ENCODE assay signal across 8 mouse cellular contexts in genomic region chr2:116065570-116066005, GRCm38 (mm10). TPM values are rescaled to one million over a fixed set of nuclear protein-coding genes. Genes with fewer than 3 reads are reported as not detected.
DNase-seq lines count a peak whose midpoint lies in the region; ATAC-seq and TF ChIP-seq lines count a peak whose summit lies in the region.

Meis2 (minus strand) TSS chr2:116065839.

- no peaks in the 10 kb centered on the region for H3K4me1 ChIP-seq in embryonic fibroblast, embryonic 13.5 days (ENCODE audit: control insufficient read depth, insufficient read depth, low read length)
- H3K4me1 ChIP-seq in heart, embryonic 13.5 days, result peaks cover 18% of the 10 kb centered on the region
- H3K4me1 ChIP-seq in liver, embryonic 12.5 days, result peaks cover 8% of the 10 kb centered on the region

- under 1% methylated on average over 25 of the region's 37 CpGs for WGBS in heart, embryonic 13.5 days
- under 1% methylated on average over 28 of the region's 37 CpGs for WGBS in liver, embryonic 12.5 days (ENCODE audit: insufficient replicate concordance)

- no peaks in the 10 kb centered on the region for H3K27me3 ChIP-seq in heart, embryonic 13.5 days (replicated peaks)
- H3K27me3 ChIP-seq in liver, embryonic 12.5 days (replicated peaks), result peaks cover 99% of the 10 kb centered on the region

- no peaks in the 10 kb centered on the region for H3K9me3 ChIP-seq in heart, embryonic 13.5 days
- H3K9me3 ChIP-seq in liver, embryonic 12.5 days (replicated peaks), result no peaks in the 10 kb centered on the region

- peak within 1 kb of the TSS; percentile 98 for H3K27ac ChIP-seq in embryonic fibroblast, embryonic 13.5 days (ENCODE audit: insufficient read depth, low read length)
- H3K27ac ChIP-seq in heart, embryonic 13.5 days (replicated peaks), result peak within 1 kb of the TSS; percentile 98
- H3K27ac ChIP-seq in liver, embryonic 12.5 days, result peak within 1 kb of the TSS; percentile 74

- peak; percentile 77 for TF ChIP-seq POLR2A in embryonic fibroblast, embryonic 13.5 days (IDR thresholded peaks at IDR 0.05; ENCODE audit: low read depth, low read length)

- H3K36me3 ChIP-seq in heart, embryonic 13.5 days, result 0 out of 2 replicates have a peak, but pooled peaks cover 5% of the 10 kb centered on the region
- H3K36me3 ChIP-seq in liver, embryonic 12.5 days, result no peaks in the 10 kb centered on the region

- DNase-seq in spleen, adult 12 weeks (ENCODE audit: low spot score), result peak; percentile 3
- no peak for DNase-seq in spleen, postnatal 14 days (ENCODE audit: low spot score in 2 of 2)
- peak; percentile 94 for DNase-seq in kidney, postnatal 10 days
- DNase-seq in neural tube, embryonic 10.5 days (ENCODE audit: extremely low spot score, low spot score), result peak; percentile 91
- DNase-seq in testis, postnatal 10 days (ENCODE audit: low spot score), result peak; percentile 65

- peak; percentile 74 for ATAC-seq in heart, embryonic 13.5 days (ENCODE audit: extremely low read depth, insufficient number of reproducible peaks, low FRiP score, low TSS enrichment)
- ATAC-seq in liver, embryonic 12.5 days, result peak; percentile 67

- no peak for TF ChIP-seq CTCF in embryonic fibroblast, embryonic 13.5 days (IDR thresholded peaks at IDR 0.05; ENCODE audit: borderline replicate concordance, insufficient read depth, low read length)

- H3K4me2 ChIP-seq in heart, embryonic 13.5 days, result peak within 1 kb of the TSS; percentile 90
- peak within 1 kb of the TSS; percentile 68 for H3K4me2 ChIP-seq in liver, embryonic 12.5 days

- H3K4me3 ChIP-seq in embryonic fibroblast, embryonic 13.5 days (ENCODE audit: insufficient read depth, low read length), result peak within 1 kb of the TSS; percentile 96
- peak within 1 kb of the TSS; percentile 92 for H3K4me3 ChIP-seq in heart, embryonic 13.5 days
- peak within 1 kb of the TSS; percentile 59 for H3K4me3 ChIP-seq in liver, embryonic 12.5 days

- H3K9ac ChIP-seq in heart, embryonic 13.5 days, result peak within 1 kb of the TSS; percentile 100
- peak within 1 kb of the TSS; percentile 44; the same call in 1 of the 2 replicates for H3K9ac ChIP-seq in liver, embryonic 12.5 days

RNA-seq across cellular contexts. Expression of gene Meis2, which starts in this region (rescaled TPM):
- 46.7 and 65.5 TPM in 2 replicates for polyA plus RNA-seq in embryonic fibroblast, embryonic 13.5 days (2011; ENCODE audit: insufficient read length, low read depth, missing spikeins)
- polyA plus RNA-seq in heart, embryonic 13.5 days (2015; fragmentation: Nextera tagmentation; extraction: Ambion mirVana), result 30.1 and 32.0 TPM in 2 replicates
- 5.9 and 6.0 TPM in 2 replicates for polyA plus RNA-seq in liver, embryonic 12.5 days (2016; fragmentation: Nextera tagmentation; extraction: Ambion mirVana)

Comparison
In these comparisons a context has a peak if more than half of its experiments do, and no peak if none do; other contexts are left out.
1. DNase-seq: peak in spleen, adult 12 weeks (single experiment), kidney, postnatal 10 days (single experiment), neural tube, embryonic 10.5 days (single experiment) and testis, postnatal 10 days (single experiment); none in spleen, postnatal 14 days (0 of 2).
2. Peak in every context shown above with its lines, with median percentiles within 50 percentile points of each other: H3K27ac ChIP-seq and H3K4me3 ChIP-seq.